Mouse (Mus musculus): ENCODE data around the gene Wfdc21. TPM values are rescaled to one million over a fixed set of nuclear protein-coding genes. Genes with fewer than 3 reads are reported as not detected.

Wfdc21 gene
- polyA plus RNA-seq, 1 experiment from 2014 or later: not detected

- Histone ChIP-seq H3K4me2 (no peak overlapping the region), H3K9ac (no peak overlapping the region), H3K4me1 (replicated peaks) (no peaks in the 10 kb centered on the region), H3K27ac (replicated peaks) (no peak overlapping the region), H3K27me3 (no peaks in the 10 kb centered on the region), H3K36me3 (peaks cover 98% of the 10 kb centered on the region), H3K9me3 (no peaks in the 10 kb centered on the region), H3K4me3 (no peak overlapping the region)
- ATAC-seq (ENCODE audit: low read depth): no peak
- 92% methylated on average over 4 of the region's 4 CpGs for WGBS
Measured at GRCm38 (mm10) chr11:83768976-83769375, 22.2 kb downstream of the Wfdc21 start.

- no peak overlapping the region for H3K4me2 ChIP-seq
- no peak overlapping the region for H3K4me3 ChIP-seq
- 96% methylated on average over 7 of the region's 7 CpGs for WGBS
- H3K27me3 ChIP-seq: no peaks in the 10 kb centered on the region
- peaks cover 96% of the 10 kb centered on the region for H3K36me3 ChIP-seq
- no peak overlapping the region for H3K9ac ChIP-seq
- H3K4me1 ChIP-seq (replicated peaks): no peaks in the 10 kb centered on the region
- H3K27ac ChIP-seq (replicated peaks): no peak overlapping the region
- ATAC-seq (ENCODE audit: low read depth): no peak
- no peaks in the 10 kb centered on the region for H3K9me3 ChIP-seq
Measured at GRCm38 (mm10) chr11:83771014-83771413, 24.3 kb downstream of the Wfdc21 start.

DNA sequence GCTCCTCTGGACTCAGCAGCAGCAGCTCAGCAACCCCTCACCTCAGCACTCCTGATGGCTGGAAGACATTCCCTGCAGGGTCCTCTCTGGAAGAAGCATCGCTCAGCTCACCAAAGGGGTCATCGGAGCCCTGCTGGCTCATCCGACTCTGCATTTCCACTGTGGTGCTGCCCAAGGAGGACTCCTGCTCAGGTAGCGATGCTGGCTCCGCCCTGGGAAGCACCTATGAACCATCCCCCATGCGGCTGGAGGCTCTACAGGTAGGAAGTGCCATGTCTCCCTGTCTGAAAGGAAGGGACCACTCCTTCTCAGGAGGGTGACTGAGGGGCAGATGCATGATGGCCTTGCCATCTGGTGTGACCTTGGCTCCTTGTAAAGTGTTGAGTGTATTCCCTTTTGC, 25.6 kb downstream of the Wfdc21 start:
- Histone ChIP-seq H3K4me1 (replicated peaks) (no peaks in the 10 kb centered on the region), H3K9me3 (no peaks in the 10 kb centered on the region), H3K4me3 (no peak overlapping the region), H3K9ac (no peak overlapping the region), H3K27ac (replicated peaks) (no peak overlapping the region), H3K4me2 (no peak overlapping the region), H3K27me3 (no peaks in the 10 kb centered on the region), H3K36me3 (peaks cover 96% of the 10 kb centered on the region)
- no peak for ATAC-seq (ENCODE audit: low read depth)
- whole genome bisulfite sequencing: 98% methylated on average over 6 of the region's 6 CpGs

- WGBS: 93% methylated on average over 16 of the region's 16 CpGs
- no peaks in the 10 kb centered on the region for H3K9me3 ChIP-seq
- peaks cover 94% of the 10 kb centered on the region for H3K36me3 ChIP-seq
- no peak overlapping the region for H3K27ac ChIP-seq (replicated peaks)
- H3K27me3 ChIP-seq: no peaks in the 10 kb centered on the region
- no peaks in the 10 kb centered on the region for H3K4me1 ChIP-seq (replicated peaks)
- no peak overlapping the region for H3K4me2 ChIP-seq
- no peak overlapping the region for H3K4me3 ChIP-seq
- ATAC-seq (ENCODE audit: low read depth): no peak
- H3K9ac ChIP-seq: no peak overlapping the region
Measured at GRCm38 (mm10) chr11:83773691-83774090, 27.0 kb downstream of the Wfdc21 start.

GRCm38 (mm10) chr11:83774324-83774723, 27.6 kb downstream of the Wfdc21 start:
- H3K9ac ChIP-seq: no peak overlapping the region
- 96% methylated on average over 11 of the region's 11 CpGs for WGBS
- ATAC-seq (ENCODE audit: low read depth): no peak

DNA sequence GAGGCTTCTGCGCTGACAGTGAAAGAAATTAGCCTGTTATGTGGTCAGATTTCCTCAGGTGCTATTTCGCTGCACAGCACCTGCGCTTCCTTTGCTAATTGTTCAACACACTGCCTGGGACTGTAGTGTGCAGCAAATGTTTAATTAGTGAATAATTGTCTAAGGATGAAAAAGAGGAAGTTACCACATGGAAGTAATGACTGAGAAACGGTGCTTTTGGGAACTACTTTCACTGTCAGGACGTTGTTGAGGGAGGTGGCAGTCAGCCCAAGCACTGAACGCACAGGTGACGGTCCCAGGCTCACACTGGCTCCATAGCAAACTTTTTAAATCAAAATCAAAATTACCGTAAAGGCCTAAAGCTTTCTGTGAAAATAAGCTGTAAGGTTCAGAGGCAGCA, 30.1 kb downstream of the Wfdc21 start:
- no peak for ATAC-seq (ENCODE audit: low read depth)
- 94% methylated on average over 8 of the region's 8 CpGs for WGBS

More at GRCm38 (mm10) chr11:83774324-83774723, 27.6 kb downstream of the Wfdc21 start:
- H3K36me3 ChIP-seq: peaks cover 95% of the 10 kb centered on the region
- no peaks in the 10 kb centered on the region for H3K4me1 ChIP-seq (replicated peaks)
- H3K4me3 ChIP-seq: no peak overlapping the region
- H3K27me3 ChIP-seq: no peaks in the 10 kb centered on the region
- H3K27ac ChIP-seq (replicated peaks): no peak overlapping the region
- no peaks in the 10 kb centered on the region for H3K9me3 ChIP-seq
- H3K4me2 ChIP-seq: no peak overlapping the region

GRCm38 (mm10) chr11:83783931-83784600, 37.3 kb downstream of the Wfdc21 start:
- ATAC-seq (ENCODE audit: low read depth): no peak
- no peak overlapping the region for H3K4me2 ChIP-seq
- H3K9me3 ChIP-seq: no peaks in the 10 kb centered on the region
- WGBS: 80% methylated on average over 14 of the region's 14 CpGs
- H3K36me3 ChIP-seq: peaks cover 58% of the 10 kb centered on the region
- H3K9ac ChIP-seq: peak overlapping the region; percentile 31; the same call in 1 of the 2 replicates
- no peak overlapping the region for H3K27ac ChIP-seq (replicated peaks)
- H3K4me1 ChIP-seq (replicated peaks): no peaks in the 10 kb centered on the region
- no peak overlapping the region for H3K4me3 ChIP-seq
- no peaks in the 10 kb centered on the region for H3K27me3 ChIP-seq

More for the DNA sequence above, 30.1 kb downstream of the Wfdc21 start:
- H3K27me3 ChIP-seq: no peaks in the 10 kb centered on the region
- no peaks in the 10 kb centered on the region for H3K4me1 ChIP-seq (replicated peaks)
- H3K4me2 ChIP-seq: no peak overlapping the region
- H3K27ac ChIP-seq (replicated peaks): no peak overlapping the region
- no peak overlapping the region for H3K4me3 ChIP-seq
- no peak overlapping the region for H3K9ac ChIP-seq
- H3K9me3 ChIP-seq: no peaks in the 10 kb centered on the region
- H3K36me3 ChIP-seq: peaks cover 96% of the 10 kb centered on the region

DNA sequence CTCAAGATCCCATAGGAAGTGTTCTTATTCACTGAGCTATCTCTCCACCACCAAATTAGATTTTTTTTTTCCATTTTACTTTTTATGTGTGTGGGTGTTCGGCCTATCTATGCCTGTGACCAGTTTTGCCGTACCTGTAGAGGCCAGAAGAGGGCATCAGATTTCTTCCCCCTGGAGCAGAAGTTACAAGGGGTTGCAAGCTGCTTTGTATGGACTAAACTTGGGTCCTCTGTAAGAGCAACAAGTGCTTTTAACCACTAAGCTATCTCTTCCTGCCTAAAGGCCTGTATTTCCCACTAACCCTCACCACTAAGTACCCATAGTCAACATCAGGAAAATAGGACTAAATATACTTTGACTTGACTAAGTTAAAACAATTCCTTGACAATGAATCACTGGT, 37.9 kb downstream of the Wfdc21 start:
- 84% methylated on average over 2 of the region's 2 CpGs for WGBS
- Histone ChIP-seq H3K36me3 (peaks cover 53% of the 10 kb centered on the region), H3K4me2 (no peak overlapping the region), H3K9me3 (no peaks in the 10 kb centered on the region), H3K9ac (no peak overlapping the region), H3K4me1 (replicated peaks) (no peaks in the 10 kb centered on the region), H3K27ac (replicated peaks) (no peak overlapping the region), H3K4me3 (no peak overlapping the region), H3K27me3 (no peaks in the 10 kb centered on the region)
- no peak for ATAC-seq (ENCODE audit: low read depth)

DNA sequence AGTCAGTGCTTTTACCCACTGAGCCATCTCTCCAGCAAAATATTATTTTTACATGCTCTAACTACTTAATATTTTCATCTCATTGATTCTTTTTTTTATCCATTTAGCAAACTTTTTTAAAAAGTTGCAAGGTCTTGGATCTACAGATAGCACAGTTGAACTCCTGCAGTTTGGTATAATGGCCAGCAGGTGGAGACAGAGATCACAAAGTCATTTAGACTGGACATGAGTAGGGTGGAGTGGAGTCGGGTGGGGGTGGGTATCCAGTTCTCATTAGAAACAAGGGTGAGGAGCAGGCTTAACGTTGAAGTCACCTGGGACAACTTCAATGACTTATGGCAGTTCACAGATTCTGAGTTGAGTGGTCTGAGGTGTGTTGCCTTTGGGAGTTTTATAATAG, 38.6 kb downstream of the Wfdc21 start:
- ATAC-seq (ENCODE audit: low read depth): peak; percentile 67; the same call in 1 of the 2 replicates
- 7% methylated on average over 2 of the region's 2 CpGs for WGBS

GRCm38 (mm10) chr11:83786835-83787234, 40.1 kb downstream of the Wfdc21 start:
- H3K27me3 ChIP-seq: no peaks in the 10 kb centered on the region
- no peak overlapping the region for H3K9ac ChIP-seq
- no peaks in the 10 kb centered on the region for H3K9me3 ChIP-seq
- H3K4me2 ChIP-seq: no peak overlapping the region
- no peak overlapping the region for H3K27ac ChIP-seq (replicated peaks)
- ATAC-seq (ENCODE audit: low read depth): no peak
- peaks cover 31% of the 10 kb centered on the region for H3K36me3 ChIP-seq
- no peak overlapping the region for H3K4me3 ChIP-seq
- 78% methylated on average over 4 of the region's 4 CpGs for WGBS
- H3K4me1 ChIP-seq (replicated peaks): no peaks in the 10 kb centered on the region

More for the DNA sequence above, 38.6 kb downstream of the Wfdc21 start:
- Histone ChIP-seq H3K4me3 (no peak overlapping the region), H3K9me3 (no peaks in the 10 kb centered on the region), H3K36me3 (peaks cover 45% of the 10 kb centered on the region), H3K4me2 (no peak overlapping the region), H3K27ac (replicated peaks) (no peak overlapping the region), H3K27me3 (no peaks in the 10 kb centered on the region), H3K9ac (no peak overlapping the region), H3K4me1 (replicated peaks) (no peaks in the 10 kb centered on the region)

GRCm38 (mm10) chr11:83787401-83788021, 40.8 kb downstream of the Wfdc21 start:
- Histone ChIP-seq H3K4me1 (replicated peaks) (no peaks in the 10 kb centered on the region), H3K27me3 (no peaks in the 10 kb centered on the region), H3K4me2 (no peak overlapping the region), H3K27ac (replicated peaks) (no peak overlapping the region), H3K36me3 (peaks cover 26% of the 10 kb centered on the region), H3K4me3 (no peak overlapping the region), H3K9ac (no peak overlapping the region), H3K9me3 (no peaks in the 10 kb centered on the region)
- WGBS: 84% methylated on average over 15 of the region's 15 CpGs
- ATAC-seq (ENCODE audit: low read depth): no peak

DNA sequence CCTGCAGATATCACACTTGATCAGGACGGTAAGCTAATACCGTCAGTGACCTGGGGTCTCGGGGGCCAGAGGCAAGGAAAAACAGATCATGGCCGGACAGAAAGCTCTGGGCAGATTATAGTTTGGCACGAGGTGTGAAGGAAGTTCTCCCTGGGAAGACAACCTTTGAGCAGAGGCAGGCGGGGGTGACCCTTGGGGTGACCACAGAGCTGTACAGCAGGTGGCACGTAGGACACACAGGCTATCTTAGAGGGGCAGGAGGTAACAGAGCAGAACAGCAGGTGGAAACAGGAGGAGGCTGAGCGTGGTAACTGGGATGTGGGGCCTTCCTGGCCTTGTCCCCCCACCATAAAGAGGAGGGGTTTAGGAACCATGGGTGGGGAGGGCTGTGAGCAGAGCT, 41.6 kb downstream of the Wfdc21 start:
- Histone ChIP-seq H3K9me3 (no peaks in the 10 kb centered on the region), H3K4me1 (replicated peaks) (no peaks in the 10 kb centered on the region), H3K4me3 (no peak overlapping the region), H3K27me3 (no peaks in the 10 kb centered on the region), H3K9ac (no peak overlapping the region), H3K36me3 (peaks cover 18% of the 10 kb centered on the region), H3K4me2 (no peak overlapping the region), H3K27ac (replicated peaks) (no peak overlapping the region)
- ATAC-seq (ENCODE audit: low read depth): no peak
- WGBS: 81% methylated on average over 8 of the region's 8 CpGs
